Mouse (Mus musculus): ENCODE data around the gene Ofd1. TPM values are rescaled to one million over a fixed set of nuclear protein-coding genes. Genes with fewer than 3 reads are reported as not detected.

Gene Ofd1
- polyA plus RNA-seq, 1 experiment from 2014 or later = 8.0 TPM

DNA sequence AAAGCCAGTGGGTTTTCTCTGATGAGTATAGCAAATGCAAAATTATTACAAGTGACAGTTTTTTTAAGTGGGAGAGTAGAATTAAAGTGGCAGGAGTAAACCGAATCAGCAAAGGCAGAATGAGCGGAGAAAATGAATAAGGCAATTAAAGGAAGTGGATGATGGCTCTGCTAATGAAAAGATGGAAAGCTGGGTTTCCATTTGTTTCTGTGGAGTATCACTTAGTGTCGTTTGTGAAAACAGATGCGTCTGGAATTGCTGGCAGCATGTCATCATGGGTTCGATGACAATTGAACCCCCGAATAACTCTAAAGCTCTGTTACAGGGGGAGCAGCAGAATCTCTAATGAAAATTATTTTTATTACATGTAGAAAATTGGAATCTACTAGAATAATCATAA is 92.4 kb downstream of the Ofd1 start:
- TF ChIP-seq CTCF (IDR thresholded peaks at IDR 0.05; ENCODE audit: low read depth) = no peak
- Histone ChIP-seq H3K4me2 (no peak overlapping the region), H3K4me1 (ENCODE audit: insufficient read depth) (no peaks in the 10 kb centered on the region), H3K36me3 (ENCODE audit: insufficient read depth) (no peaks in the 10 kb centered on the region), H3K9me3 (ENCODE audit: low read depth, low read length) (no peaks in the 10 kb centered on the region), H3K27me3 (ENCODE audit: insufficient read depth, low read length) (no peaks in the 10 kb centered on the region), H3K27ac (ENCODE audit: low read depth) (no peak overlapping the region), H3K9ac (no peak overlapping the region), H3K4me3 (ENCODE audit: low read depth, low read length) (no peak overlapping the region)
- DNase-seq (no peak), ATAC-seq (ENCODE audit: insufficient read depth) (no peak)
- 81% methylated on average over 6 of the region's 6 CpGs for whole genome bisulfite sequencing

GRCm38 (mm10) chrX:166344228-166345015 is 96.1 kb downstream of the Ofd1 start:
- Histone ChIP-seq H3K27ac (ENCODE audit: low read depth) (no peak overlapping the region), H3K27me3 (ENCODE audit: insufficient read depth, low read length) (no peaks in the 10 kb centered on the region), H3K4me3 (ENCODE audit: low read depth, low read length) (peak overlapping the region; percentile 17; the same call in 1 of the 2 replicates), H3K9ac (peak overlapping the region; percentile 32), H3K4me1 (ENCODE audit: insufficient read depth) (no peaks in the 10 kb centered on the region), H3K4me2 (peak overlapping the region; percentile 47), H3K9me3 (ENCODE audit: low read depth, low read length) (no peaks in the 10 kb centered on the region), H3K36me3 (ENCODE audit: insufficient read depth) (no peaks in the 10 kb centered on the region)
- DNase-seq (peak; percentile 24), ATAC-seq (ENCODE audit: insufficient read depth) (peak; percentile 68; the same call in 1 of the 2 replicates)
- 26% methylated on average over 10 of the region's 10 CpGs for WGBS
- no peak for TF ChIP-seq CTCF (IDR thresholded peaks at IDR 0.05; ENCODE audit: low read depth)

GRCm38 (mm10) chrX:166341795-166342194 is 98.7 kb downstream of the Ofd1 start:
- Histone ChIP-seq H3K9me3 (ENCODE audit: low read depth, low read length) (no peaks in the 10 kb centered on the region), H3K4me2 (no peak overlapping the region), H3K27ac (ENCODE audit: low read depth) (no peak overlapping the region), H3K36me3 (ENCODE audit: insufficient read depth) (no peaks in the 10 kb centered on the region), H3K9ac (no peak overlapping the region), H3K27me3 (ENCODE audit: insufficient read depth, low read length) (no peaks in the 10 kb centered on the region), H3K4me1 (ENCODE audit: insufficient read depth) (no peaks in the 10 kb centered on the region), H3K4me3 (ENCODE audit: low read depth, low read length) (no peak overlapping the region)
- TF ChIP-seq CTCF (IDR thresholded peaks at IDR 0.05; ENCODE audit: low read depth) = no peak
- 76% methylated on average over 6 of the region's 6 CpGs for WGBS
- ATAC-seq (ENCODE audit: insufficient read depth) (no peak), DNase-seq (no peak)

Other genes starting within 250 kb of the Ofd1 start
- gene Gpm6b, start 201.8 kb downstream of the Ofd1 start, polyA plus RNA-seq (2014; fragmentation: Nextera tagmentation; extraction: Ambion mirVana) = 41.9 and 42.0 TPM in 2 replicates
- gene Trappc2, start 130 bp downstream of the Ofd1 start, polyA plus RNA-seq (2014; fragmentation: Nextera tagmentation; extraction: Ambion mirVana) = 28.1 and 31.7 TPM in 2 replicates
- 65.9 and 66.9 TPM in 2 replicates for gene Rab9, start 39.2 kb upstream of the Ofd1 start, polyA plus RNA-seq (2014; fragmentation: Nextera tagmentation; extraction: Ambion mirVana)
- 7.1 and 7.4 TPM in 2 replicates for gene Tceanc, start 77.9 kb upstream of the Ofd1 start, polyA plus RNA-seq (2014; fragmentation: Nextera tagmentation; extraction: Ambion mirVana)
- 36.1 and 39.2 TPM in 2 replicates for gene Egfl6, start 145.0 kb upstream of the Ofd1 start, polyA plus RNA-seq (2014; fragmentation: Nextera tagmentation; extraction: Ambion mirVana)

All from lung, embryonic 14.5 days (tissue).